Mouse (Mus musculus) bone marrow, adult 2 months (tissue): ENCODE measurements at regions not wholly inside any gene's neighbourhood (a gene's known extent, or its start where the extent isn't known, plus 50 kb on each side); places are given as distances from the start of the nearest gene placed in this dataset.

ENCODE experiments used
- CTCF ChIP-seq: fragments of 200-500 bp; IDR thresholded peaks from 2 replicates; pipeline ENCODE4 v1.5.1; 2011; ENCODE audit warnings: low read length, control low read depth; ENCODE audit not compliant: control insufficient read depth, insufficient read depth
- POLR2A ChIP-seq: fragments of 200-500 bp; IDR thresholded peaks from 2 replicates; pipeline ENCODE4 v1.6.1; 2011; ENCODE audit warnings: low read depth, mild to moderate bottlenecking, control low read depth, low read length, borderline replicate concordance; ENCODE audit not compliant: control insufficient read depth

DNA sequence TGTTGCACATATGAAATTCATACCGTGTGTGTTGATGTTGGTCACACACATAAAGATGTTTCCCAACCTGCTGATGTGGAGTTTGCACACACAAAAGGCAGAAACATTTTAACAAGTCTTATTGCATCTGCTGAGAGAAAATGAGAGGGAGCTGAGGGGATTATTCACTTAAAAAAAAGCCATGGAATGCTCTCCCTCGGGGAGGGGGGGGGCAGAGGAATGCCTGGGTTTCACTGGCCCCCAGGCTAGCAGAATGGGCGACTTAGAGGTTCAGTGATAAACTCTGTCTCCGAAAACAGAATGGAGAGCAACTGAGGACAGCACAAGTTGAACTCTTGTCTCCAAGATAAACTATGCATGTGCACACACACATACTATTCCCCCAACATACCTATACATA is 392.4 kb upstream of the Id4 start:
- no peak for TF ChIP-seq CTCF
- no peak for TF ChIP-seq POLR2A
